Mouse (Mus musculus): Measurements from ENCODE around the gene Syt17. TPM values are rescaled to one million over a fixed set of nuclear protein-coding genes. Genes with fewer than 3 reads are reported as not detected.
"Not testable (repeated sequence)": the region's sequence is repeated elsewhere in the genome, so short reads cannot be mapped to it uniquely, and the experiment has no call there.

Gene Syt17
- polyA plus RNA-seq, 1 experiment from 2014 or later, result 3.7 TPM

GRCm38 (mm10) chr7:118365902-118366301, 82.1 kb downstream of the Syt17 start:
- H3K4me2 ChIP-seq, result no peak overlapping the region
- no peak overlapping the region for H3K27ac ChIP-seq (ENCODE audit: low read depth, low read length)
- H3K4me1 ChIP-seq (ENCODE audit: control insufficient read depth, insufficient read depth, low read length), result no peaks in the 10 kb centered on the region
- no peaks in the 10 kb centered on the region for H3K36me3 ChIP-seq (ENCODE audit: control insufficient read depth, insufficient read depth, low read length)
- H3K27me3 ChIP-seq (ENCODE audit: control insufficient read depth, insufficient read depth, low read length), result no peaks in the 10 kb centered on the region
- H3K9me3 ChIP-seq (ENCODE audit: control insufficient read depth, low read length), result no peaks in the 10 kb centered on the region
- H3K4me3 ChIP-seq (ENCODE audit: low read depth, low read length), result no peak overlapping the region
- WGBS, result 75% methylated on average over 3 of the region's 3 CpGs
- ATAC-seq (ENCODE audit: low FRiP score) (no peak), DNase-seq (ENCODE audit: low spot score, missing footprints) (no peak)
- no peak overlapping the region for H3K9ac ChIP-seq (ENCODE audit: low read length)

GRCm38 (mm10) chr7:118365251-118365650, 82.8 kb downstream of the Syt17 start:
- Histone ChIP-seq H3K4me2 (no peak overlapping the region), H3K4me3 (ENCODE audit: low read depth, low read length) (no peak overlapping the region), H3K9ac (ENCODE audit: low read length) (no peak overlapping the region), H3K27ac (ENCODE audit: low read depth, low read length) (no peak overlapping the region), H3K4me1 (ENCODE audit: control insufficient read depth, insufficient read depth, low read length) (no peaks in the 10 kb centered on the region), H3K9me3 (ENCODE audit: control insufficient read depth, low read length) (no peaks in the 10 kb centered on the region), H3K27me3 (ENCODE audit: control insufficient read depth, insufficient read depth, low read length) (no peaks in the 10 kb centered on the region), H3K36me3 (ENCODE audit: control insufficient read depth, insufficient read depth, low read length) (no peaks in the 10 kb centered on the region)
- whole genome bisulfite sequencing, result 73% methylated on average over 6 of the region's 6 CpGs
- ATAC-seq (ENCODE audit: low FRiP score) (no peak), DNase-seq (ENCODE audit: low spot score, missing footprints) (no peak)

- H3K9ac ChIP-seq (ENCODE audit: low read length), result no peak overlapping the region
- H3K4me2 ChIP-seq, result no peak overlapping the region
- H3K36me3 ChIP-seq (ENCODE audit: control insufficient read depth, insufficient read depth, low read length), result no peaks in the 10 kb centered on the region
- no peak overlapping the region for H3K4me3 ChIP-seq (ENCODE audit: low read depth, low read length)
- ATAC-seq (ENCODE audit: low FRiP score) (no peak), DNase-seq (ENCODE audit: low spot score, missing footprints) (no peak)
- no peaks in the 10 kb centered on the region for H3K4me1 ChIP-seq (ENCODE audit: control insufficient read depth, insufficient read depth, low read length)
- no peak overlapping the region for H3K27ac ChIP-seq (ENCODE audit: low read depth, low read length)
- H3K27me3 ChIP-seq (ENCODE audit: control insufficient read depth, insufficient read depth, low read length), result no peaks in the 10 kb centered on the region
- no peaks in the 10 kb centered on the region for H3K9me3 ChIP-seq (ENCODE audit: control insufficient read depth, low read length)
- WGBS, result 34% methylated on average over 7 of the region's 7 CpGs
Observed at GRCm38 (mm10) chr7:118364353-118365007, 83.5 kb downstream of the Syt17 start.

GRCm38 (mm10) chr7:118363587-118364233, 84.3 kb downstream of the Syt17 start:
- Histone ChIP-seq H3K4me2 (no peak overlapping the region), H3K4me1 (ENCODE audit: control insufficient read depth, insufficient read depth, low read length) (no peaks in the 10 kb centered on the region), H3K27ac (ENCODE audit: low read depth, low read length) (no peak overlapping the region), H3K36me3 (ENCODE audit: control insufficient read depth, insufficient read depth, low read length) (no peaks in the 10 kb centered on the region), H3K4me3 (ENCODE audit: low read depth, low read length) (no peak overlapping the region), H3K27me3 (ENCODE audit: control insufficient read depth, insufficient read depth, low read length) (no peaks in the 10 kb centered on the region), H3K9ac (ENCODE audit: low read length) (no peak overlapping the region), H3K9me3 (ENCODE audit: control insufficient read depth, low read length) (no peaks in the 10 kb centered on the region)
- ATAC-seq (ENCODE audit: low FRiP score) (no peak), DNase-seq (ENCODE audit: low spot score, missing footprints) (no peak)
- WGBS, result 86% methylated on average over 6 of the region's 6 CpGs

GRCm38 (mm10) chr7:118362931-118363330, 85.1 kb downstream of the Syt17 start:
- DNase-seq (ENCODE audit: low spot score, missing footprints) (no peak), ATAC-seq (ENCODE audit: low FRiP score) (no peak)
- H3K36me3 ChIP-seq (ENCODE audit: control insufficient read depth, insufficient read depth, low read length), result no peaks in the 10 kb centered on the region
- H3K4me2 ChIP-seq, result no peak overlapping the region
- no peaks in the 10 kb centered on the region for H3K9me3 ChIP-seq (ENCODE audit: control insufficient read depth, low read length)
- H3K4me1 ChIP-seq (ENCODE audit: control insufficient read depth, insufficient read depth, low read length), result no peaks in the 10 kb centered on the region
- no peak overlapping the region for H3K9ac ChIP-seq (ENCODE audit: low read length)
- no peak overlapping the region for H3K4me3 ChIP-seq (ENCODE audit: low read depth, low read length)
- no peak overlapping the region for H3K27ac ChIP-seq (ENCODE audit: low read depth, low read length)
- H3K27me3 ChIP-seq (ENCODE audit: control insufficient read depth, insufficient read depth, low read length), result no peaks in the 10 kb centered on the region
- 93% methylated on average over 1 of the region's 1 CpGs for WGBS

- H3K9ac ChIP-seq (ENCODE audit: low read length), result no peak overlapping the region
- no peak for DNase-seq (ENCODE audit: low spot score, missing footprints)
Observed at GRCm38 (mm10) chr7:118362258-118362657, 85.8 kb downstream of the Syt17 start.

GRCm38 (mm10) chr7:118358977-118359376, 89.0 kb downstream of the Syt17 start:
- H3K9ac ChIP-seq (ENCODE audit: low read length), result no peak overlapping the region

More at GRCm38 (mm10) chr7:118362258-118362657, 85.8 kb downstream of the Syt17 start:
- Histone ChIP-seq H3K9me3 (ENCODE audit: control insufficient read depth, low read length) (no peaks in the 10 kb centered on the region), H3K27me3 (ENCODE audit: control insufficient read depth, insufficient read depth, low read length) (no peaks in the 10 kb centered on the region), H3K36me3 (ENCODE audit: control insufficient read depth, insufficient read depth, low read length) (no peaks in the 10 kb centered on the region), H3K4me1 (ENCODE audit: control insufficient read depth, insufficient read depth, low read length) (no peaks in the 10 kb centered on the region), H3K4me2 (no peak overlapping the region), H3K4me3 (ENCODE audit: low read depth, low read length) (no peak overlapping the region), H3K27ac (ENCODE audit: low read depth, low read length) (no peak overlapping the region)
- ATAC-seq (ENCODE audit: low FRiP score), result no peak
- WGBS, result 54% methylated on average over 3 of the region's 3 CpGs

GRCm38 (mm10) chr7:118356410-118357005, 91.5 kb downstream of the Syt17 start:
- DNase-seq (ENCODE audit: low spot score, missing footprints); H3K27me3 ChIP-seq (ENCODE audit: control insufficient read depth, insufficient read depth, low read length); H3K4me3 ChIP-seq (ENCODE audit: low read depth, low read length); H3K9me3 ChIP-seq (ENCODE audit: control insufficient read depth, low read length); H3K4me2 ChIP-seq; H3K36me3 ChIP-seq (ENCODE audit: control insufficient read depth, insufficient read depth, low read length); H3K27ac ChIP-seq (ENCODE audit: low read depth, low read length); H3K9ac ChIP-seq (ENCODE audit: low read length); ATAC-seq (ENCODE audit: low FRiP score); H3K4me1 ChIP-seq (ENCODE audit: control insufficient read depth, insufficient read depth, low read length): not testable (repeated sequence)
- WGBS, result 80% methylated on average over 8 of the region's 8 CpGs

More at GRCm38 (mm10) chr7:118358977-118359376, 89.0 kb downstream of the Syt17 start:
- WGBS, result 61% methylated on average over 3 of the region's 3 CpGs
- ATAC-seq (ENCODE audit: low FRiP score) (no peak), DNase-seq (ENCODE audit: low spot score, missing footprints) (no peak)
- Histone ChIP-seq H3K4me3 (ENCODE audit: low read depth, low read length) (no peak overlapping the region), H3K4me1 (ENCODE audit: control insufficient read depth, insufficient read depth, low read length) (no peaks in the 10 kb centered on the region), H3K27me3 (ENCODE audit: control insufficient read depth, insufficient read depth, low read length) (no peaks in the 10 kb centered on the region), H3K27ac (ENCODE audit: low read depth, low read length) (no peak overlapping the region), H3K9me3 (ENCODE audit: control insufficient read depth, low read length) (no peaks in the 10 kb centered on the region), H3K36me3 (ENCODE audit: control insufficient read depth, insufficient read depth, low read length) (no peaks in the 10 kb centered on the region), H3K4me2 (no peak overlapping the region)

GRCm38 (mm10) chr7:118350840-118351239, 97.2 kb downstream of the Syt17 start:
- ATAC-seq (ENCODE audit: low FRiP score) (no peak), DNase-seq (ENCODE audit: low spot score, missing footprints) (no peak)
- Histone ChIP-seq H3K9me3 (ENCODE audit: control insufficient read depth, low read length) (no peaks in the 10 kb centered on the region), H3K36me3 (ENCODE audit: control insufficient read depth, insufficient read depth, low read length) (no peaks in the 10 kb centered on the region), H3K4me2 (no peak overlapping the region), H3K4me3 (ENCODE audit: low read depth, low read length) (no peak overlapping the region), H3K9ac (ENCODE audit: low read length) (no peak overlapping the region), H3K27me3 (ENCODE audit: control insufficient read depth, insufficient read depth, low read length) (no peaks in the 10 kb centered on the region), H3K27ac (ENCODE audit: low read depth, low read length) (no peak overlapping the region), H3K4me1 (ENCODE audit: control insufficient read depth, insufficient read depth, low read length) (no peaks in the 10 kb centered on the region)
- 81% methylated on average over 2 of the region's 2 CpGs for WGBS
